Mouse (Mus musculus) heart, embryonic 16.5 days (tissue): ENCODE measurements at regions not wholly inside any gene's neighbourhood (a gene's known extent, or its start where the extent isn't known, plus 50 kb on each side); places are given as distances from the start of the nearest gene placed in this dataset.

Source experiments
- ATAC-seq: fragments of 200-750 bp; cut with Nextera tagmentation; replicated peaks from 2 replicates; pipeline ENCODE4 v1.8.0; 2017; ENCODE audit warnings: moderate number of reproducible peaks; ENCODE audit not compliant: insufficient read depth, low FRiP score; ENCODE audit errors: extremely low read depth
- H3K27ac ChIP-seq: fragments of 300-500 bp; sonication (generic); 2 replicates; pipeline ENCODE4 v1.5.1; 2014; ENCODE audit warnings: mild to moderate bottlenecking, low read length, control low read depth, moderate library complexity
- H3K27me3 ChIP-seq: fragments of 300-500 bp; sonication (generic); 2 replicates; pipeline ENCODE4 v1.6.1; 2014; ENCODE audit warnings: low read length, mixed read lengths; ENCODE audit not compliant: control insufficient read depth, insufficient read depth
- H3K36me3 ChIP-seq: fragments of 300-500 bp; sonication (generic); 2 replicates; pipeline ENCODE4 v1.6.1; 2014; ENCODE audit not compliant: control insufficient read depth, insufficient read depth
- H3K4me1 ChIP-seq: fragments of 300-500 bp; sonication (generic); 2 replicates; pipeline ENCODE4 v1.6.1; 2014; ENCODE audit warnings: low read length, mixed read lengths; ENCODE audit not compliant: control insufficient read depth, insufficient read depth
- H3K4me2 ChIP-seq: fragments of 300-500 bp; sonication (generic); 2 replicates; pipeline ENCODE4 v1.6.1; 2014; ENCODE audit warnings: low read depth, mild to moderate bottlenecking, control low read depth, low read length
- H3K4me3 ChIP-seq: fragments of 300-500 bp; sonication (generic); 2 replicates; pipeline ENCODE4 v1.5.1; 2014; ENCODE audit warnings: mild to moderate bottlenecking, control low read depth, low read length
- H3K9ac ChIP-seq: fragments of 300-500 bp; sonication (generic); 2 replicates; pipeline ENCODE4 v1.6.1; 2014; ENCODE audit warnings: low read length, control low read depth
- H3K9me3 ChIP-seq: fragments of 300-500 bp; sonication (generic); replicated peaks from 2 replicates; pipeline ENCODE4 v1.6.1; 2016; ENCODE audit warnings: low read length; ENCODE audit not compliant: control insufficient read depth
- WGBS: fragments of 180-500 bp; shearing (Covaris S2); extraction: QIAGEN DNeasy Blood & Tissue Kit; methylation state at CpG from one replicate; pipeline ENCODE4 v1.1.7; 2014; 5-methylcytosine and 5-hydroxymethylcytosine counted together

DNA sequence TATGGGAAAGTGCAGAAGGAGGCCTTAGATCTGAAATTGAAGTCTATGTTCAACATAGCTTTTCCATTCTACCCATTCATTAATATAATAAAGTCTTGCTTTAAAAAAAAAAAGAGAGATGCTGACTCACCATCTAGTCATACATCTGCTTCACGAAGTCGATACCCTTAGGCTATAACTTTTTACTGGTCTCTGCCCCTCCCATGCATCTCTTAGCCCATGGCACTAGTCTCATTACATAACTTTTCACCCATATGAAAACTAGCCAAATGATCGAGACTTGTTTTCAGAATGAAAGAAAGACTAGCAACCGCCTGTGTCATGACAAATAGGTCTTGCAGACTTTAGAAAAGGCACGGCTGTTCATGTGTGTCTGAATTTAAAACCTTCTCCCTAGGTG lies 116.6 kb upstream of the Gdnf start:
- no peak for ATAC-seq
- 84% methylated on average over 5 of the region's 5 CpGs for WGBS
- Histone ChIP-seq H3K9me3 (no peaks in the 10 kb centered on the region), H3K4me2 (no peak overlapping the region), H3K36me3 (no peaks in the 10 kb centered on the region), H3K4me1 (no peaks in the 10 kb centered on the region), H3K4me3 (no peak overlapping the region), H3K27ac (no peak overlapping the region), H3K9ac (no peak overlapping the region), H3K27me3 (no peaks in the 10 kb centered on the region)

DNA sequence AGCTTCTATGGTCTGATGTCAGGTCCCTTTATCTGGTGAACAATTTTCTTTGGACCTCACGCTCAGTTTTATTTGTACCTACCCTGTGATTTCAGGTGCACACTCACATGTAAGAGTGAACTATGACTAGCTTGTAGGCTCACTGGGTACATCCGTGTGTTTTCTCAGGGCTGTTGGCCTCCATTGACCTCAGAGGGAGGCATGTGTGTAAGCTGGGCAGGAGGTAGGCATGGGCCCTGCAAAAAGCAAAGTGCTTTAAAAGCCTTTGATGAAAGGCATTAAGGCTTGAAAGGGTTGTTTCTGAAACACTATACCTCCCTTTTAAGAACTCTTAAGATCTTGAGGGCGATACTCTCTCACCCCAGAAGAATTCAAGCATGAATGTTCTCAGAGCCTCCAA lies 112.9 kb upstream of the Gdnf start:
- H3K4me3 ChIP-seq: no peak overlapping the region
- no peak for ATAC-seq
- WGBS: 64% methylated on average over 3 of the region's 3 CpGs

DNA sequence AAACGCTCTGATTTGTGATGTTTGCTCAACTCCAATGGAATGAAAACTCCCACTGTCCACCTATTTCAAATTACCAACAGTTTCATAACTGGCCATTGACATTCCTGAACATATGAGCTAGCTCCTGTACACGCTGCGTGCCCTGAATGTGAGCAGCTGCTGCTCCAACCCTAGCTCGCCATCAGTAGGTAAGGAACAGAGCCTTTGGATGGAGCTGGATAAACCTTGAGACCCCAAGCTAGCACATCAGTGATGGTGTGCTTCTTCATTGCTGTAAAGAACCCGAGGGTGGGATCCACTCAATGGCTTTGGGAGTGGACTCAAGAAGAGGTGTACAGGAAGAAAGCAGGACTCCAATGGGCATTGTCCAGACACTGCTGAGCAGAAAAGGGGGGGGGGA lies 101.8 kb upstream of the Gdnf start:
- Histone ChIP-seq H3K4me2 (no peak overlapping the region), H3K4me1 (no peaks in the 10 kb centered on the region), H3K9me3 (no peaks in the 10 kb centered on the region), H3K27me3 (no peaks in the 10 kb centered on the region), H3K4me3 (no peak overlapping the region), H3K27ac (no peak overlapping the region), H3K36me3 (no peaks in the 10 kb centered on the region), H3K9ac (no peak overlapping the region)
- WGBS: 79% methylated on average over 5 of the region's 5 CpGs
- ATAC-seq: no peak

More for the DNA sequence above, 112.9 kb upstream of the Gdnf start:
- no peaks in the 10 kb centered on the region for H3K4me1 ChIP-seq
- H3K27me3 ChIP-seq: no peaks in the 10 kb centered on the region
- no peak overlapping the region for H3K9ac ChIP-seq
- H3K4me2 ChIP-seq: no peak overlapping the region
- no peaks in the 10 kb centered on the region for H3K9me3 ChIP-seq
- no peaks in the 10 kb centered on the region for H3K36me3 ChIP-seq
- H3K27ac ChIP-seq: no peak overlapping the region

DNA sequence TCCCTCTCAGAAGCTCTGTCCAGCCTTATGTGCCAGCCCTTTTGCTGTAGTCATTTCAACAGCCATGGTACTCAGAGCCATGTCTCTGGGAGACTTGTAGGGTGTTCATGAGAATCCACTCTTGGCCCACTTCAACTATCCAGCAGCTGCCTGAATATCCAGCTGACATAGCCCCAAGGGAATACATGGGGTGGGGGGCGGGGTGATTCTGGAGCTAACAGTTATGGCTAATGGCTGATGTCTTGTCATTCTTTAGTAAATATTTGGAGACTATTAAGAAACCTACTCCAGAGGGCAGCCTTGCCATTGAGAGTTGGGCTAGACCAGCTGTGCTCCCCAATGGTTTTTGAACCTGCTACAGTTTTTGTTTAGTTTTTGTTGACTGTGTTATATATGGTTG lies 96.0 kb upstream of the Gdnf start:
- no peaks in the 10 kb centered on the region for H3K4me1 ChIP-seq
- no peaks in the 10 kb centered on the region for H3K27me3 ChIP-seq
- H3K9ac ChIP-seq: no peak overlapping the region
- no peak overlapping the region for H3K4me3 ChIP-seq
- H3K36me3 ChIP-seq: no peaks in the 10 kb centered on the region
- no peak overlapping the region for H3K27ac ChIP-seq
- 63% methylated on average over 1 of the region's 1 CpGs for WGBS
- no peak for ATAC-seq
- H3K4me2 ChIP-seq: no peak overlapping the region
- H3K9me3 ChIP-seq: no peaks in the 10 kb centered on the region

DNA sequence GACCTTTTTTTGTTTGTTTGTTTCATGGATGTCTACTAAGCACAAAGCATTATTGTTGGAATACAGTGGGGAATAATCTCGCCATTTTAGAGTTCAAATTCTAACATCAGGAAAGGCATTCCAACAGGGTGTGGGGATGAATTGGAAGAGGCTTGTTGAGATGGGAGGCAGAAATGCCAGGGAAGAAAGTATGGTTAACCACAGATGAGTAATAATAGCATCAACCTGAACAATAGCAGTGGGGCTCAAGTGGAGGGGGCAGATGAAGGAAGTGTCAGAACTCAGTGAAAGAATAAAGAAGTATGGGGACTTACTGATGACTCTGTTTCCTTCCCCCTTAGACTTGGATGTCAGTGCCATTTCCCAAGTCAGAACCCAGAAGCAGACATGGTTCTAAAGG lies 94.5 kb upstream of the Gdnf start:
- 54% methylated on average over 1 of the region's 1 CpGs for WGBS
- no peaks in the 10 kb centered on the region for H3K9me3 ChIP-seq
- H3K9ac ChIP-seq: no peak overlapping the region
- no peak overlapping the region for H3K27ac ChIP-seq
- ATAC-seq: no peak
- no peaks in the 10 kb centered on the region for H3K36me3 ChIP-seq
- H3K4me2 ChIP-seq: no peak overlapping the region
- H3K27me3 ChIP-seq: no peaks in the 10 kb centered on the region
- H3K4me3 ChIP-seq: no peak overlapping the region
- H3K4me1 ChIP-seq: no peaks in the 10 kb centered on the region

DNA sequence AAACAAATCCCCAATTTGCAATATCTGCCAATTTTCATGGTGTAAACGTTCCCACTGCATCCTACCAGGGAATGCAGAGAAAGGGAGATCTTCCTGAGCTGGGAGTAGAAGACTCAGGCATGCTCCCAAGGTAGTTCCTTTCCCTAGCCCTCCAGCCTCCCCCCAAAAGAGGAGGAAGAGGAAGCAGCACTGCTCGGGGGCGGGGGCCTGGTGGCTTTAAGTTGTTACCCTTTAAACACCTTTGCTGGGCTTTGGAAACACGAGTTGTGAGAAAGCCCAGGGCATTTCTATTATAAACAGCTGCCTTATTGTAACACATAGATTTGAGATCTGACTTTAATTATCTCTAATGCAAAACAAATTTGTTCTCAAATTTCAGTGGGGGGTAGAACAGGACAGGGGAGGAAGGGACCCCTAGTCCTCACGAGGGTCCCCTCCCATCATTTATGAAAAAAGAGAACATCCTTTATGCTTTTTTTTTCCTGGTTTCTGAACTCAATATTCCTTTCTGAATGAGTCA lies 87.4 kb upstream of the Gdnf start:
- Histone ChIP-seq H3K4me1 (no peaks in the 10 kb centered on the region), H3K9ac (no peak overlapping the region), H3K27ac (no peak overlapping the region), H3K27me3 (no peaks in the 10 kb centered on the region), H3K9me3 (no peaks in the 10 kb centered on the region), H3K4me2 (no peak overlapping the region), H3K4me3 (no peak overlapping the region), H3K36me3 (no peaks in the 10 kb centered on the region)
- ATAC-seq: no peak
- WGBS: 43% methylated on average over 5 of the region's 5 CpGs

DNA sequence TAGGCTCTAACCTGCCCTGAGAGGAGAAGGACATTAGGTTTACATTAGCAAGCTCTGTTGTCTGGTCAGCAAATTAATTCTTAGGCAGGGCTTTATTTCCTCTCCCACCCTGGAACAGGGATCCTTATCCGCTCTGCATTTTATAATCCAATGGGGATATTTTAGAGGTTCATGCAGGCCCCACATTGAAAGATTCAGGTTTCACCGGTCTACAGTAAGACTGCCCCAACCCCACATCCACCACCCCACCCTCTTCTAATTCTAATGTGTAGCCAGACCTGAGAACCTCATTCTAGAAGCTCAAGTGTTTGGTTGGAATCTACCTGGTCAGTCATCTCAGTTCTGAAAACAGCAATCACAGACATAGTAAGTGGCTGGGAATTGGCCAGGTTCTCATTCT lies 86.9 kb upstream of the Gdnf start:
- 86% methylated on average over 2 of the region's 2 CpGs for WGBS
- H3K4me3 ChIP-seq: no peak overlapping the region
- H3K9ac ChIP-seq: no peak overlapping the region
- no peak overlapping the region for H3K27ac ChIP-seq
- H3K4me2 ChIP-seq: no peak overlapping the region
- H3K4me1 ChIP-seq: no peaks in the 10 kb centered on the region
- no peaks in the 10 kb centered on the region for H3K27me3 ChIP-seq
- H3K36me3 ChIP-seq: no peaks in the 10 kb centered on the region
- ATAC-seq: no peak
- H3K9me3 ChIP-seq: no peaks in the 10 kb centered on the region

DNA sequence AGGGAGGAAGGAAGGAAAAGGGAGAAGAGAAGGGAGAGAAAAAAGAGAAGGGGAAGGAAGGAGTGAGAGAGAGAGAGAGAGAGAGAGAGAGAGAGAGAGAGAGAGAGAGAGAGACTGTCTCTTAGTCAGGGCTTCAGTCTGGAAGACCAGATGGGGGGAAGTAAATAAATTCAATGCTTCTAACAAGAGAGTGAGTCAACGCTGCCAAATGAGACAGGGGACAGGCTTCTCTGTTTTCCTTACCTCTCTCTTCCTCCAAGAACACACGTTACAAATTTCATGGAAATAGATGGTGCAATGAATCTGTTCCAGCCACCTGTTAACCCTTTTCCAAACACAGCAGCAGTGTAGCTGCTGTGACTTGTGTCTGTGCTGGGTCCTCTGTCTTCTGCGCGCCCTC lies 85.1 kb upstream of the Gdnf start:
- no peak overlapping the region for H3K4me2 ChIP-seq
- H3K9ac ChIP-seq: no peak overlapping the region
- H3K4me1 ChIP-seq: no peaks in the 10 kb centered on the region
- ATAC-seq: no peak
- H3K9me3 ChIP-seq: no peaks in the 10 kb centered on the region
- H3K36me3 ChIP-seq: no peaks in the 10 kb centered on the region
- no peak overlapping the region for H3K4me3 ChIP-seq
- H3K27me3 ChIP-seq: no peaks in the 10 kb centered on the region
- WGBS: 66% methylated on average over 4 of the region's 4 CpGs
- no peak overlapping the region for H3K27ac ChIP-seq

DNA sequence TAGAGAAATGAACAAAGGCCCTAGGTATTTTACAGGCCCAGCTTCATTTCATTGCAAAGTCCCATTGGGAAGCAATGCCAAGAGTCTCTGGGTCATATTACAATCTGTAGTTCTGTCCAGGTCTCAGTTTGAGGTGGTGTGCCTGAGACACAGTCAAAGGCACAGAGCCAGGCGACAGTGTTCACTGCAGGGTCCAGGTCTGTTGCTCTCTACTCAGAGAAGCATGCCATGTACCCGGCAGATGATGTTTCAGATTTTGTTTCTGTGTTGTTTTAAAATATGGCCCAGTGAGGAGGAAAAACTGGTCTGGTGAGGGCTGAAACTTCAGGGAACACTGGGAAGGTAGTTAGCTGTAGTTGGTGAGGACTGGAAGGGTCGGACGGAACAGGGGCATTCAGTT lies 63.1 kb upstream of the Gdnf start:
- Histone ChIP-seq H3K36me3 (no peaks in the 10 kb centered on the region), H3K4me3 (no peak overlapping the region), H3K27me3 (no peaks in the 10 kb centered on the region), H3K4me1 (no peaks in the 10 kb centered on the region), H3K4me2 (no peak overlapping the region), H3K9me3 (no peaks in the 10 kb centered on the region), H3K9ac (no peak overlapping the region), H3K27ac (no peak overlapping the region)
- WGBS: 81% methylated on average over 4 of the region's 4 CpGs
- ATAC-seq: no peak

DNA sequence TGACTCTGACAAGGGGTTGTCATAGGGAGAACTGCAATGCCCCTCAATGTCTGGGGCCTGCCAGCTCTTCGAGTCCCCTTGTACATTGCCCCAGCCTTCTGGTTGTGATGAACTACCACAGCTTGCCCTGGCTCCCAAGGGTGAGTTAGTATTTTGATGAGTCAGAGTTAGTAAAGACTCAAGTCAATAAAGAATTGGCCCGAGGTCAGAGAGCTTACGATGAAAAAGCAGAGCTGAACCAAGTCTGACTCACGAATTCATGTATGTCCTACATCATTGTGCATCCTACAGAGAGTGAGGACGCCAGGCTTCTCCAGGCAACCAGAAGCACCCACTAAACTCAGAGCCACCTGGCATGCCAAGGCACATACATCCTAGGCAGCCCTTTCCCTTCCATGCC lies 60.2 kb upstream of the Gdnf start:
- ATAC-seq: no peak

More for the DNA sequence above, 60.2 kb upstream of the Gdnf start:
- Histone ChIP-seq H3K9me3 (no peaks in the 10 kb centered on the region), H3K4me2 (no peak overlapping the region), H3K4me1 (no peaks in the 10 kb centered on the region), H3K27me3 (no peaks in the 10 kb centered on the region), H3K4me3 (no peak overlapping the region), H3K27ac (no peak overlapping the region), H3K9ac (no peak overlapping the region), H3K36me3 (no peaks in the 10 kb centered on the region)
- 76% methylated on average over 5 of the region's 5 CpGs for WGBS
